Mouse (Mus musculus): ENCODE results near the gene Pacsin2.
"Not testable (repeated sequence)": the region's sequence is repeated elsewhere in the genome, so short reads cannot be mapped to it uniquely, and the experiment has no call there.

Gene Pacsin2

DNA sequence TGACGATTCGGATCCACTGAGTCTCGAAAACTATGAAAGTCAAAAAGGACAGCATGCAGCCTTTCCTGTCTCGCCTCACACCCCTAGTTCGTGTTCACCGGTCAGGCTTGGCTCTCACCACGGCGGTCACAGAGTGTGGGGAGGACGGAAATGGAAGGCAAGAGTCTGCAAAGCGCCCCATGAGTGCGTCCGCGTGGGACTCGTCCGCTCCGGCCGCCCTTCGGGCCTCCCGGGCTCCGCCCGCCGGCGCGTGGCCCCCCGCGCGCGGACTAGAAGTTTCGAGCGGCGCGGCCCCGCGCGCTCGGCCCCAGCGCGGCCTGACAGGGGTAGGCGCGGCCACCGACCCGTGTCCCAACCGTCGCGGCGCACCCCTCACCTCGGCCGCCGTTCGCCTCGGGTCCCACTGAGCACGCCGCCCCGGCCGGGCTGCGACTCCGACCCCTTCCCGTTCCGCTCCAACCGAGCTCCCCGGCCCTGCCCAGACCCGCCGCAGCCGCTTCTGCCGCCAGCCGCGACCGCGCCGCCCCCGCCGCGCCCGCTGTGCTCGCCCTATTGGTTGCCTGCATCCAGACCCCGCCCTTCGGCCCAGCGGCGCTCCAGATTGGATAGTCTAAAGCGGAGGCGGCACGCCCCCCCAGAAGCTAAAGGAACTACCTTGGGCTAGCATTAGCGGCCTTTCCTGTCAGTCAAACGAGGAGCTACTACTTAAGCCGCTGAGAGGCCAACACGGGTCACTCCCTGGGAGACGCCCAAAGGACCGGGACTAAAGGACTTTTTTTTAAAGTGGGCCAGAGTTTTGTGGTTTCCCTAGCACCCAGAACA is at the start of gene Pacsin2:
TSS of gene Pacsin2 (minus strand) at position 524 of the 822 bp plus-strand sequence.
- DNase-seq (ENCODE audit: low spot score in 2 of 2), result peak; percentile 94 to 95

DNA sequence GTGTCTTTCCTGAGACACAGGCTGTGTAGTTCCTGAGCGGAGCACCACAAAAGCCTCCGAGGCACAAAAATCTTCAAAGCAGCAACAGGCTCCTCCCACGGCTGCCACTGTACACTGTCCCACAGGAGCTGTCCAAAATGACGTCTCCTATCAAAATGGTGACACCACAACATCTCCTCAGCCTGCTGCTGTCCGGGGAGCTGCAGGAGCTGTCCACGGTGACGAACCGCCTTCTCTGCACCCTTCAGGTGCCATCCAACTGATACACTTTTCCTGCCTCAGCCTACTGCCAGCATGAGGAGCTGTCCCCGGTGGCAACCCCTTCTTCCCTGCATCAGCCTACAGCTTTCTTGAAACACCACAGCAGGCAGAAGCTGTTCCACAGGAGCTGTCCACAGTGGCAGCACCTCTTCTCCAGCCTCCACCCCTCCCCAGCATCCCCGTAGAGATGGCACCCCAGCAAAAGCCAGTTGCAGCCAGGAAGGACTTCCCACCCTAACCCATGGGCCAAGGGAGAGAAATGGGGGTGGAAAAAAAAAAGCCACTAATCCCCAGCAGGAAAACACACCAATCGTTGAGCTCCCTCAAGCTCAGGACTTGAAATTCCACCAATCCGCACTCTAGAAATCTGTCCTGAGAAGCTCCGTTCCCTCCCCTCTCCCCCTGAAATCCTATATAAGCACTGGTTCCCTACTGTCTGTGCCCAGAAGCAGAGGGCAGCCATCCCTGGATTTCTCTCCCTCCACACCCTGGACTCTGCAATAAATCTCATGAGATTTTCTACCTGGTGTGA is 48.3 kb upstream of the Pacsin2 start:
- DNase-seq (ENCODE audit: low spot score in 2 of 2), result no peak

DNA sequence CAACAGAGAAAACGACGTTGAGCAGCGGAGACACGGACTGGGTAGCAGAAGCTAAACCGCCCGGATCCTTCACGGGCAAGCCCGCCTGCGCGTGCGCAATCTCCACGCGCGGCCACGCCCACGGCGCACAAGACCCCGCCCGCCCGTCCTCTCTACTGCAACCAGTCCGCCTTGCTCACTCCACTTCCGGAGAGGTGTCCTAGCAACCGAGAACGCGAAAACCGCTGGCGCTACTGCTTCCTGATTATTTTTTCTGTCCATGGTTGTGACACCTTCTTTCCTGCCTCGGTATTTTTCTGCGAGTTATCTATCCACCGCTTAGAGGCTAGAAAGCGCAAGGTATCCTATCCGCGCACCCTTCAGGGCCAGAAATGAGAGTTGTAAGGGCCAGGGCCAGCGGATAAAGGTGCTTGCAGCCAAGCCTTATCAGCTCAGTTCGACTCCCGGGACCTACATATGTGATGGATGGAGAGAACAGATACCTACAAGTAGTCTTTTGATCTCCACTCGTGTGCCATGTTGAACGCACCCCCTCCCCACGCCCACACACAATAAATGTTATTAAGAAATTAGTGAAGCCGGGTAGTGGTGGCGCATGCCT is 46.5 kb upstream of the Pacsin2 start, which contains the start of gene Ttll1:
TSS of gene Ttll1 (minus strand) at position 89 of the 601 bp plus-strand sequence.
- peak; percentile 88 to 93 for DNase-seq (ENCODE audit: low spot score in 2 of 2)

DNA sequence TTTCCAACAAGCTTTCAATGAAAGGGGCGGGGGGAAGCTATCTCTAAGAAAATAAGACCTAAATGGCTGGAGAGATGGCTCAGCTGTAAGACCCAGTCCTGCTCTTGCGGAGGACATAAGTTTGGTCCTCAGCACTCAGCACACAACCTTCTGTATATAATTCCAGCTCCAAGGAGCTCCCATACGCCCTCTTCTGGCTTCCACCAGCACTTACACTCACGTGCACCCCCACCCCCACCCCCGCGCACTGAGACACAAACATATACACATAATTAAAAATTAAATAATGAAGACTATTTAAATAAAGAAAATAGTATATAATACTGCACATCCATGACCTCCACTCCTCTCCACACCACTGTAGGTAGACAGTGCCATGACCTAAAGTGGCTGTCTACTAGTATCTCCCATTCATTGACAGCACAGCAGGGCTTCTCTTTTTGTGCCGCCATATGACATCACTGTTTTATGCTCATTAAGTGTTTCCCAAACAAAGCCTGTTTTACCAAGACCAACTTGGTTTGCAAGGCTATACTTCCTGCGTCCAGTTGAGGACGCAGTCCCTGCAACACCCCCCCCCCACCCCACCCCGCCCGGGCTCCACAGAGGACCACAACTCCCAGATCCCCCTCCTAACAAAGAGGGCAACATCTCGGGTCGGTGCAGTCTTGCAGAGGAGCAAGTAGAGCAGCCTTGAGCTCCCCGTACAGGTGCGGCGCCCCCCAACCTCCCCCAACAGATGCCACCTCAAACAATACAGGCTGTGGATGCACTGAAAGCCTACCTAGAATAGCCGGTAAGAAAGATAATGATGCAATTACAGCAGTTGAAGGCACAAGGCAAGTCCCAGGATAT is 45.8 kb upstream of the Pacsin2 start:
- no peak for DNase-seq (ENCODE audit: low spot score in 2 of 2)

DNA sequence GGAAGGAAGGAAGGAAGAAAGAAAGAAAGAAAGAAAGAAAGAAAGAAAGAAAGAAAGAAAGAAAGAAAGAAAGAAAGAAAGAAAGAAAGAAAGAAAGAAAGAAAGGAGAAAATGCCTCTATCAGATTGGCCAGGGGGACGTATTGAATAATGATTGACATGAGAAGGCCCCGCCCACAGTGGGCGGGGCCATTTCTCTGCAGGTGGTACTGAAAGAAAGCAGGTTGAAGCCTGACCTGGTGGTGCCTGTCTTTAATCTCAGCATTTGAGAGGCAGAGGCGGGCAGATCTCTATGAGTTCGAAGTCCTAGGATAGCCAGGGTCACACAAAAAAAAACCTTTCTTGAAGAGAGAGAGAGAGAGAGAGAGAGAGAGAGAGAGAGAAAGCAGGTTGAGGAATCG is 37.1 kb upstream of the Pacsin2 start:
- not testable (repeated sequence) for DNase-seq (ENCODE audit: low spot score in 2 of 2)

DNA sequence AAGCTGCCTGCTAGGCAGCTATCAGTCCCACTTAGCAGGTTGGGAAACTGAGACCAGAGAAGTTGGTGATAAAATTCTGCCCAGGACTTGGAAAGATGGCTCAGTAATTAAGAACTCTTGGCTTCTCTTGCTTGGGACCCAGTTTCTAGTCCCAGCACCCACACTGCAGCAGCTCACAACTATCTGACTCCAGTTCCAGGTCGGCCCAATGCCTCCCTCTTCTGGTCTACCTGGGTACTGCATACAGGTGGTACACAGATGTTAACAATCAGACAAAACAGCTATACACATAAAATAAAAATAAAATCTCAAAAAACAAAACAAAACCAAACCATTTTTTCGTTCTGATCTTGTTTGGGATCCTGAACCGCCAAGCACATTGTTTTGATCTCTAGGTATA is 35.9 kb upstream of the Pacsin2 start:
- no peak for DNase-seq (ENCODE audit: low spot score in 2 of 2)

DNA sequence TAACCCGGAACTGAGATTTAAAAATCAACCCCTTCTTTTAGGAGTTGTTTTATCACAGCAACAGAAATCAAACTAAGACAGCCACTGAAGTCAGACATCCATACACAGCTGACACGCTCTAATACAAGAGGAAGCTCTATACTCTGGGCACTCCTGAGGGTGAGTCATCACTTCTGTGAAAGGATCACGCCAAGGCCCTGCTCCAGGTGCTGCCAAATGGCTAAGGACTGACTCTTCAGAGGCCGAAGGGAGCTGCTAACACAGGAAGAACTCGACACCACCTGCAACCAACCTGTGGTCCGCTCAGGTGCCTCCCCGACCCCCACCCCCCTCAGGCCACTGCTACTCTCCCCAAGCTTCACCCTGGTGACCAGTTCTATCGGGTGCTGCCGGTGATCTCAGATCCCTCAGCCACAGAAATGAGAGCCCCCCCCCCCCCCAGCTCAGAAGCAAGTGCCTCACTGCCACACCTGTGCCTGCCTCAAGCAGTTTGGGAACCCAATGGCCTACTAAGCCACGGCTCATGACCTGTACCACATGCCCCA is 34.9 kb upstream of the Pacsin2 start:
- DNase-seq (ENCODE audit: low spot score in 2 of 2), result no peak

DNA sequence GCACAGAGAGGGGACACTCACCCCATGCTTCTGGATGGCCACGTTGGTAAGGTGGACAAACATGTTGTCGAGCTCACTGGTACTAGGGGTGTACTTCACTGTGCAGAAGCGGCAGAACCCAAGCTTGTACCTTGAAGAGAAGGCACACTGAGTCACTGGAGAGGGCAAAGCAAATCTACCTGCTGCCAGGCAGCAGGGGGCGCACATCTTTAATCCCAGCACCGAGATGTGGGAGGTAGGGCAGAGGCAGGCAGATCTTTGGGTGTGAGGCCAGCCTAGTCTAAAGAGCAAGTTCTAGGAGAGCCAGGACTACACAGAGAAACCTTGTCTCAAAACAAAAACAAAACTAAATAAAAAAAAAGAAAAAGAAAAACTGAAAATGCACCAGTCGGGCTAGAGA is 32.9 kb upstream of the Pacsin2 start:
- DNase-seq (ENCODE audit: low spot score in 2 of 2), result no peak

DNA sequence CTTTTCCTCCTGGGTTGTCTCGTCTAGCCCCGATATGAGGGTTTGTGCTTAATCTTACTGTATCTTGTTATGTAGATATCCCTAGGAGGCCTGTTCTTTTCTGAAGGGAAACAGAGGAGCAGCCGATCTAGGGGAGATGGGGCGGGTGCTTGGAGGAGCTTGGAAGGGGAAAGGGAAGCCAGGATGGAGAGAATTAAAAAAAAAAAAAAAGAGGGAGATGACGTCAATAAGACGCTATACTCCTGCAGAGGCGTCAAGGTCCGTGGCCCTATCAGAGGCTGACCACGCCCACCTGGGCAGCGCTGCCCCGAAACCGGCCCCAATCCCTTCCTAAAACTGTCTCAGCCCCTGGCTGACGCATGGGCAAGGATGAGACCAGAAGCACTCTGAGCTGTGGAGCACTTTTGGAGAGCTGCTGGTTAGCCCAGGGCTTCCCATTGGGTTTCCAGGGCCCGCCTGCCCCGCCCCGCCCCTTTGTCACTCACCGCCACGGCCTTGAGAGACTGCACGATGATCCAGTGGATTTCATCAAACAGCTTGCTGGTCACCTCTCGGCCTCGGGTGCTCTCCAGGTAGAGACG is 31.5 kb upstream of the Pacsin2 start:
- no peak for DNase-seq (ENCODE audit: low spot score in 2 of 2)

DNA sequence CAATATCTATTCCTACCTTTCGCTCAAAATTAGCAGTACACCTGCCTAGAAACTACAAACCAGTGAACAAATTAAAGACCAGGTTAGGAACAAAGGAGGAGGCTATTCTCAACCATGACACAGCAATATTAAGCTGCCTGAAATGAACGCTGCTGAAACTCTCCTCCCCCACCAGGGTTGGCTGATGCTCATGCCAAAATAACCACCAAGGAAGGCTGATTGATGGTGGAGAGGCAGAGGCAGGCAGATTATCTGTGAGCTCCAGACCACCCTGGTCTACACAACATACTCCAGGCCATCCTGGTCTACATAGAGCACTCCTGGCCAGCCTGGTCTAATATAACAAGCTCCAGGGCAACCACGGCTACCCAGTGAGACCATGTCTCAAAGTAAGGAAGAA is 30.8 kb upstream of the Pacsin2 start:
- DNase-seq (ENCODE audit: low spot score in 2 of 2), result no peak

DNA sequence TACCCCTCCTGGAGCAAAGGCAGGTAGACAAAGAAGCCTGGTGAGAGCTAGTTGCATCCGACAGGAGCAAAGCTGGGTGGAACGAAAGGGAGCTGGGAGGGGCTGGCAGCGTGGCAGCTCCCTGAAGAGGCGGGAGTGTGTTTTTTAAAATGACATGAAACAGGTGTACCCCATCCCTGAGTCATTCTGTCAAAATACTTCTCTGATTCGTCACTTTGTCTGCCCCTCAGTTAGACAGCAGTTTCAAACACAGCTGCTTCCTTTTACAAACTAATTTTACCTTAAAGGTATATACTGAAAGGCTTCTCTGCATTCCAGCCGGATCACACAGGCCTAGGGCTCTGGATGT is 30.1 kb upstream of the Pacsin2 start:
- DNase-seq (ENCODE audit: low spot score in 2 of 2), result no peak

DNA sequence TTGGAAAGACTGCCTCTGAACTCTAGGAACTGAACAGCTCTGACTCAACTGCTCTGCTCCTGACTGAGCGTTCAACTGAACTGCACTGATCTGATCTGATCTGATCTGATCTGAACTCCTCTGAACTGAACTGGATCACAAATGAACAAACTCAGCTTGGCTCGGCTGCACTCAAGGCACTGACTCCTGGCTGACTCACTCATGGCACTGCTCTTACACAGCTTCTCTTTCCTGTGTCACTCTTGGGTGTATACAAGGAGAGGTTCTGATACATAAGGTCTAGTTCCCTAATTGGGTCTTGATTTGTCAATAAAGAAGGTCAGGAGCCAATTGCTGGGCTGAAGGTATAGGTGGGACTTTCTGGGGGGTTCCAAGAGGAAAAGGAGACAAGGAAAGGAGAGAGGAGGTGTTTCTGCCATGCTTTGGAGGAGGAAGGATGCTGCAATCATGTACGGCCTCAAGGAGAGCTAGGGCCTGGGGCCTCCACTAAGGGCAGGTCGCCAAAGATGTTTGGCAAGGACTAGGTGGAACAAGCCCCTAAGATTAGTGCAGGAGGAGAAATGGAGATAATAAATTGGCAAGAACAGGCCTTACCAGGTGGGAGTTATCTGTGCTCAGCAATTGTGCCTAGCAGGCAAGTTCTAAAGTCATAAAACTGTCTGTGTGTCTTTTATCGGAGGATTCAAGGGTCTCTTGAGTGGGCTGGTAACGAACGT is 29.6 kb upstream of the Pacsin2 start:
- no peak for DNase-seq (ENCODE audit: low spot score in 2 of 2)

DNA sequence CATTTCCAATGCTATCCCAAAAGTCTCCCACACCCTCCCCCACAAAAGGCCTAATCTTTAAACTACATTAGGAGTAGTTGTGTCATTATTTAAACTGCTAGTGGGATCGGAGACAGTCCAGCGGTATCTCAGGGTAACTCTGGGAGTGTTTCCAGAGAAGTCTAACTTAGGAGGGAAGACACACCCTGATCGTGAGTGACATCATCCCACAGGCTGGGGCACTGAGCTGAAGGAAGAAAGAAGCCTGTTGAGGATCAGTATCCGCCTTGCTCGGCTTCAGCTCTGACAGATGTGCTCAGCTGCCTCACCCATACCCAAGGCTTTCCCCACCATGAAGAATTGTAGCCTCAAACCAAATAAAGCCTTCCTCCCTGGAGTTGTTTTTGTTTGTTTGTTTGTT is 27.5 kb upstream of the Pacsin2 start:
- no peak for DNase-seq (ENCODE audit: low spot score in 2 of 2)

DNA sequence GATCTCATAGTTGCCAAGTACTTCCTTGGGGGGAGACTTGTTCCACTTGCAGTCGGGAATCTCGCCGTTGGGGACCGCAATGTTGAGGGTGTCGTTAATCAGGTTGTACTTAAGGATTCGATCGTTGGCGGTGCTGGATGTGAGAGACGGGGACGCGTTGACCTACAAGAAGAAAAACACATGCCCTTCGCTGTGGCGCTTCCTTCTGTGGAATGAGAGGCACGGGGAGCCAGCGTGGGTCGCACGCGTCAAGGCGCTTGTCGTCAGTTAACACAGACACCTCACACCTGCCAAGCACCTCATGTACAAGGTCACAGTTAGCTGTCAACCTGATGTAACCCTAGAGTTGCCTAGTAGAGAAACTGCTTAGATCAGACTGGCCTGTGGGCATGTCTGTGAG is 25.1 kb upstream of the Pacsin2 start:
- no peak for DNase-seq (ENCODE audit: low spot score in 2 of 2)

DNA sequence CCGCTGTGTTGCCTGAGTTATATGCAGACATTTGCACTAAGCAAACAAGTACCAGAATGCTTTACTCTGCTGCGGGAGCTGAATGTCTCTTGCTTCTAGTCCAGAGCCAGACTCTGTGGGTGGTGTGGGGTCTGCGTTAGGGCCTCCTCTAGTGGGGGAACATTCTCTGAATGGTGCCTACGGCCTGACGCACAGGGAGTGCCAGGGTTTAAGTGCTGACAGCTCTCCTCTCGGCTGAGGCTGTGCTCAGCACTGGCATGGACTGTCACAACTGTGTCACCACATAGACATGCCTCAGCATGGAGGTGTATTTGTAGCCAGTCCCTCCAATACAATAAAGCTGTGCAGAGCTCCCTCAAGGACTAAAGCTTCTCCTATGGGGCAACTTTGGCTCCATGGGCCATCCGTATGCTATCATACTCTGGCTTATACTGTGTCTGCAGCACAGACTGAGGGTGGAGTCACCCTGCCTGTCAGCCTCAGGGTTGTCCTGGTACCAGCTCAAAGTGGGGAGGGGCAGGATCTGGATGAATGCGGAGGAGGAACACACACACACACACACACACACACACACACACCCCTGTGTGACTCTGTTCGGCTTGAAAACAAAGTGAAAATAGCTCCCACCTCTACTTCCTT is 23.2 kb upstream of the Pacsin2 start:
- peak in 1 of 2 experiments; percentile 14 for DNase-seq (ENCODE audit: low spot score in 2 of 2)

DNA sequence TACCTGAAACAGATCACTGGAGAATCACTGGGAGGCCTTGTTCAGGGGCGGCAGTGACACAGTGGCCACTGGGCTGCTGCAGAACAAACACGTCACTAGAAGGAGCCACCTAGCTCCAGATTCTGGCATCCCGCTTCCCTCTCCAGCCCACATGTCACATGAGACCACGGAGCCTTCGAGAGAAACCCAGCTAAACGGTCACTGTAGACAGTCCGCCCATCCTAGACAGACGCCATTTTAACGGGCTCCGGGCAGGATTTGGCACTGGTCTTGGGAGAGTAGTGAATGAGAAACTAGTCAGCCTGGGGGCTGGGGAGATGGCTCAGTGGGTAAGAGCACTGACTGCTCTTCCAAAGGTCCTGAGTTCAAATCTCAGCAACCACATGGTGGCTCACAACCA is 19.9 kb upstream of the Pacsin2 start:
- no peak for DNase-seq (ENCODE audit: low spot score in 2 of 2)

DNA sequence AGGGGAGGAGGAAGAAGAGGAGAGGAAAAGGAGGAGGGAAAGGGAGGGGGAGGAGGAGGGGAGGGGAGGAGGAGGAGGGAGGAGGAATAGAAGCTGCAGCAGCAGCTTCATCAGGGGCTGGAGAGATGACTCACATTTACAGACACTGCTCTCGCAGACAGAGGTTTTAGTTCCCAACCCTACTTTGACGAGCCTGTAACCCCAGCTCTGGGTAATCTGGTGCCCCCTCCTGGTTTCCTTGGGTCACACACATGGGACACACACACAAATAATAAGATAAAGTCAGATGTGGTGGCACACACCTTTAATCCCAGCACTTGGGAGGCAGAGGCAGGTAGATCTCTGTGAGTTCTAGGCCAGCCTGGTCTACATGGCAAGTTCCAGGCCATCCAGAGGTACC is 19.1 kb upstream of the Pacsin2 start:
- DNase-seq (ENCODE audit: low spot score in 2 of 2), result no peak

DNA sequence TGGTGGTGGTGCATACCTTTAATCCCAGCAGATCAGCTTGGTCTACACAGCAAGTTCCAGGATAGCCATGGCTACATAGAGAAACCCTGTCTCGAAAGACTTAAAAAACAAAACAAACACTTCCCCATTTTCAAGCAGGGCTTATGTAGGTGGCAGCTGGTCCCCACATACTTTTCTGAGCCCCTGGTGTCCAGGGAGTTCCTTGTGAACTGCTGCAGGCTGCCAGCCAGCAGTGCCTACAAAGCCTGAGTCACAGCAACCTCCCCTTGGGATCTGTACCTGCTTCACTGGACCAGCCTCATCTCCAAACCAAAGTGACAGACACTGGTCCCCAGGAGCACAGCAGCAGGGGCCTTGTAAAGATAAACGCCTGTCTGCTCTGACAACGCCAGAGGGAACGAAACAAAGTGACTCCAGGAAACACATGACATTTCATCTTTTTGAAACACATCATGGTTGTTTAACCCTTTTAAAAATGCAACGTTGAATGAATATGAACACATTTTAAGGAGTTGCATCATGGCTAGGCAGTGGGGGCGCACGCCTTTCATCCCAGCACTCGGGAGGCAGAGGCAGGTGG is 18.3 kb upstream of the Pacsin2 start:
- no peak for DNase-seq (ENCODE audit: low spot score in 2 of 2)

DNA sequence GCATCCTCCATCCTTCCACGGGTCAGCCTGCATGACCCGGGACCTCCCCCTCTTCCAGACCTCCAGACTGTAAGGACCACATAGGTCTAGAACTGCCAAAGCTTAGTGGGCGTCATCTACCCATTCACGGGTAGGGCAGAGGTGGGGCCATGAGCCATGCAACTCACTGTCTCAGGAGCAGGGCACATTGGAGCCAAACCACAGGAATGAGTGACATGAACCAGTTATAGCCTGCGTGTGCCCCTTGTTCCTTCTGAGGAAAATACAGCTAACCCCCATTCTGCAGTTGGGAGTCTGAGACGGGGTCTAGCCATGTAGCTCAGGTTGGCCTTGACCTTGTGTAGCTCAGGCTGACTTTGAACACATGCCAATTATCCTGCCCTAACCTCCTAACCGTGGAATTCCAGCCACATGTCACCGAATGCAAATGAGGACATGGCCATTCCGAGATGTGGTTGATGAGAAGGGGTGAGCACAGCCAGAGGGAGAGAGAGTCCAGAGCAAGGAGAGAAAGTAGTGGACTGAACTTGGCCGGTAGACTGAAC is 16.9 kb upstream of the Pacsin2 start:
- no peak for DNase-seq (ENCODE audit: low spot score in 2 of 2)
